11 mouse cellular contexts compared by ENCODE assay signal in the genomic region with DNA sequence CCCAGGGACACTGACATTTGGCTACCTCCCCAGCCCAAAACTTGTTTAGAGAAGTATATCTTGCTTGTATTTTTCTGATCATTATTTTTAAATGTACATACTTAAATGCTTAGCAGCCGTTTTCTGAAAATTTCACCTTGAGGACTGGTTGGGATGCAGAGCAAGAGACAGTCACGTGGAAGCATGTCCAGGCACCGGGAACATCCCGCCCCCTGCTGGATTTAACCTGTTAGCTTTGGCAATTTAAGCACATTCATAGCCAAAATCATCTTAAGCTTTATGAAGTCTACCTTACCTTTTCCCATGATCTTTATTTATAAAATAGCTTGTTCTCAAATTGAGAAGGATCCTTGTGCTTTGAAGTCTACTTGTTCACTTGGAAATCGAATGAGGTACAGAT. TPM values are rescaled to one million over a fixed set of nuclear protein-coding genes. Genes with fewer than 3 reads are reported as not detected.
DNase-seq lines count a peak whose midpoint lies in the region; ATAC-seq and TF ChIP-seq lines count a peak whose summit lies in the region.
"Had no signal": no experiment of that assay in that cellular context is flagged by ENCODE, and none has a peak within 500 bp of the region (broad histone marks: within the 10 kb centered on the region; RNA-seq: fewer than 3 reads in every experiment).

No protein-coding gene starts in this region.

- H3K36me3 ChIP-seq in hindbrain, postnatal 0 days (ENCODE audit: insufficient read depth, low read length), result 0 out of 2 replicates have a peak, but pooled peaks cover 4% of the 10 kb centered on the region
- peaks cover 26% of the 10 kb centered on the region for H3K36me3 ChIP-seq in hindbrain, embryonic 14.5 days (replicated peaks; ENCODE audit: control insufficient read depth, insufficient read depth)
- no peaks in the 10 kb centered on the region for H3K36me3 ChIP-seq in liver, embryonic 14.5 days (replicated peaks; ENCODE audit: control insufficient read depth, insufficient read depth, low read depth)
- peaks cover 33% of the 10 kb centered on the region for H3K36me3 ChIP-seq in liver, embryonic 12.5 days
- peaks cover 4% of the 10 kb centered on the region for H3K36me3 ChIP-seq in ES-Bruce4 (ENCODE audit: control insufficient read depth, insufficient read depth, low read length, poor library complexity, severe bottlenecking)

- no peaks in the 10 kb centered on the region for H3K27me3 ChIP-seq in hindbrain, postnatal 0 days (ENCODE audit: insufficient read depth, low read length)
- H3K27me3 ChIP-seq in hindbrain, embryonic 14.5 days (ENCODE audit: control insufficient read depth, insufficient read depth, low read length), result no peaks in the 10 kb centered on the region
- H3K27me3 ChIP-seq in liver, embryonic 14.5 days (ENCODE audit: control insufficient read depth, insufficient read depth, low read length), result no peaks in the 10 kb centered on the region
- no peaks in the 10 kb centered on the region for H3K27me3 ChIP-seq in liver, embryonic 12.5 days (replicated peaks)
- H3K27me3 ChIP-seq in ES-Bruce4 (ENCODE audit: control insufficient read depth, insufficient read depth, low read length, poor library complexity, severe bottlenecking), result no peaks in the 10 kb centered on the region
- H3K27me3 ChIP-seq: lung, embryonic 15.5 days; midbrain, embryonic 12.5 days had no signal

- ATAC-seq in hindbrain, postnatal 0 days, result no peak
- ATAC-seq in hindbrain, embryonic 14.5 days (ENCODE audit: low FRiP score), result no peak
- ATAC-seq in liver, embryonic 14.5 days (ENCODE audit: insufficient read depth), result no peak
- ATAC-seq in liver, embryonic 12.5 days, result no peak
- ATAC-seq: forebrain, postnatal 0 days; hindbrain, embryonic 16.5 days had no signal

- no peak for DNase-seq in hindbrain, postnatal 0 days (ENCODE audit: low spot score)
- DNase-seq in hindbrain, embryonic 14.5 days (ENCODE audit: low spot score), result no peak
- no peak for DNase-seq in liver, embryonic 14.5 days (ENCODE audit: low read depth in 3 of 3, low spot score in 3 of 3)
- DNase-seq in R1 (ENCODE audit: low read depth, low spot score), result peak; percentile 62
- DNase-seq in neural tube, embryonic 10.5 days (ENCODE audit: extremely low spot score, low spot score), result no peak
- DNase-seq: forebrain, postnatal 0 days had no signal

- TF ChIP-seq CTCF in hindbrain, postnatal 0 days (IDR thresholded peaks at IDR 0.05; ENCODE audit: low read depth), result peak; percentile 22
- peak; percentile 28; the same call in 1 of the 2 replicates for TF ChIP-seq CTCF in liver, embryonic 14.5 days (IDR thresholded peaks at IDR 0.05; ENCODE audit: low read depth)
- peak; percentile 35 for TF ChIP-seq CTCF in ES-Bruce4 (IDR thresholded peaks at IDR 0.05; ENCODE audit: low read depth, low read length)

- no peaks in the 10 kb centered on the region for H3K4me1 ChIP-seq in hindbrain, postnatal 0 days (ENCODE audit: insufficient read depth, low read length)
- no peaks in the 10 kb centered on the region for H3K4me1 ChIP-seq in hindbrain, embryonic 14.5 days (replicated peaks; ENCODE audit: control insufficient read depth, insufficient read depth, low read length)
- no peaks in the 10 kb centered on the region for H3K4me1 ChIP-seq in liver, embryonic 14.5 days (replicated peaks; ENCODE audit: control insufficient read depth in 2 of 2, insufficient read depth in 2 of 2, low read length in 1 of 2)
- no peaks in the 10 kb centered on the region for H3K4me1 ChIP-seq in liver, embryonic 12.5 days
- H3K4me1 ChIP-seq in ES-Bruce4 (ENCODE audit: control insufficient read depth, insufficient read depth, low read length), result no peaks in the 10 kb centered on the region
- H3K4me1 ChIP-seq: lung, embryonic 15.5 days; midbrain, embryonic 12.5 days had no signal

- H3K27ac ChIP-seq in hindbrain, postnatal 0 days, result no peak overlapping the region
- H3K27ac ChIP-seq in hindbrain, embryonic 14.5 days, result no peak overlapping the region
- no peak overlapping the region for H3K27ac ChIP-seq in liver, embryonic 14.5 days
- H3K27ac ChIP-seq in liver, embryonic 12.5 days, result no peak overlapping the region
- no peak overlapping the region for H3K27ac ChIP-seq in ES-Bruce4 (ENCODE audit: insufficient read depth, low read length)
- H3K27ac ChIP-seq: lung, embryonic 15.5 days; midbrain, embryonic 12.5 days had no signal

- no peak for TF ChIP-seq POLR2A in ES-Bruce4 (IDR thresholded peaks at IDR 0.05; ENCODE audit: insufficient read depth, low read length)

- no peaks in the 10 kb centered on the region for H3K9me3 ChIP-seq in hindbrain, postnatal 0 days (ENCODE audit: low read length)
- no peaks in the 10 kb centered on the region for H3K9me3 ChIP-seq in hindbrain, embryonic 14.5 days (ENCODE audit: control insufficient read depth, low read length)
- no peaks in the 10 kb centered on the region for H3K9me3 ChIP-seq in liver, embryonic 14.5 days (ENCODE audit: control insufficient read depth, low read length)
- no peaks in the 10 kb centered on the region for H3K9me3 ChIP-seq in liver, embryonic 12.5 days (replicated peaks)
- H3K9me3 ChIP-seq in ES-Bruce4 (replicated peaks; ENCODE audit: control insufficient read depth, insufficient read depth, low read length, poor library complexity, severe bottlenecking), result no peaks in the 10 kb centered on the region
- H3K9me3 ChIP-seq: lung, embryonic 15.5 days; midbrain, embryonic 12.5 days had no signal

- 76% methylated on average over 5 of the region's 5 CpGs for WGBS in hindbrain, postnatal 0 days
- 84% methylated on average over 5 of the region's 5 CpGs for WGBS in hindbrain, embryonic 14.5 days
- 74% methylated on average over 5 of the region's 5 CpGs for WGBS in liver, embryonic 14.5 days (ENCODE audit: insufficient replicate concordance)
- 81% methylated on average over 5 of the region's 5 CpGs for WGBS in liver, embryonic 12.5 days (ENCODE audit: insufficient replicate concordance)

- no peak overlapping the region for H3K4me3 ChIP-seq in hindbrain, postnatal 0 days (ENCODE audit: low read length)
- H3K4me3 ChIP-seq in hindbrain, embryonic 14.5 days (replicated peaks; ENCODE audit: low read length), result no peak overlapping the region
- H3K4me3 ChIP-seq in liver, embryonic 14.5 days (ENCODE audit: insufficient read depth in 1 of 2, low read depth in 2 of 2, low read length in 2 of 2), result no peak overlapping the region
- no peak overlapping the region for H3K4me3 ChIP-seq in liver, embryonic 12.5 days
- no peak overlapping the region for H3K4me3 ChIP-seq in ES-Bruce4 (ENCODE audit: low read depth, low read length)
- H3K4me3 ChIP-seq: lung, embryonic 15.5 days; midbrain, embryonic 12.5 days had no signal

- H3K4me2 ChIP-seq in hindbrain, postnatal 0 days (ENCODE audit: low read depth, low read length), result no peak overlapping the region
- no peak overlapping the region for H3K4me2 ChIP-seq in hindbrain, embryonic 14.5 days (replicated peaks)
- no peak overlapping the region for H3K4me2 ChIP-seq in liver, embryonic 14.5 days (ENCODE audit: low read depth)
- no peak overlapping the region for H3K4me2 ChIP-seq in liver, embryonic 12.5 days
- H3K4me2 ChIP-seq: lung, embryonic 15.5 days; midbrain, embryonic 12.5 days had no signal

- no peak for TF ChIP-seq EP300 in liver, embryonic 14.5 days (IDR thresholded peaks at IDR 0.05; ENCODE audit: low read depth)
- TF ChIP-seq EP300 in ES-Bruce4 (IDR thresholded peaks at IDR 0.05; ENCODE audit: insufficient read depth, low read depth, low read length), result no peak

- H3K9ac ChIP-seq in hindbrain, postnatal 0 days (replicated peaks; ENCODE audit: low read length), result no peak overlapping the region
- no peak overlapping the region for H3K9ac ChIP-seq in hindbrain, embryonic 14.5 days
- no peak overlapping the region for H3K9ac ChIP-seq in liver, embryonic 14.5 days (replicated peaks)
- H3K9ac ChIP-seq in liver, embryonic 12.5 days, result no peak overlapping the region
- no peak overlapping the region for H3K9ac ChIP-seq in ES-Bruce4 (ENCODE audit: low read depth, poor library complexity, severe bottlenecking)
- H3K9ac ChIP-seq: forebrain, postnatal 0 days; lung, embryonic 15.5 days; midbrain, embryonic 12.5 days had no signal

RNA-seq across cellular contexts. Expression of gene Zc3h15, which starts 25.8 kb away (rescaled TPM):
- 64.8 and 67.1 TPM in 2 replicates for total RNA-seq in hindbrain, postnatal 0 days (2014; rRNA removed)
- 177 and 190 TPM in 2 replicates for polyA plus RNA-seq in hindbrain, postnatal 0 days (2015; fragmentation: Nextera tagmentation; extraction: Ambion mirVana)
- polyA plus RNA-seq in hindbrain, embryonic 14.5 days (2014; fragmentation: Nextera tagmentation; extraction: Ambion mirVana), result 159 and 168 TPM in 2 replicates
- 18.2 and 40.7 TPM in 2 replicates for polyA plus RNA-seq in liver, embryonic 14.5 days (2012; rRNA removed)
- 48.4 and 50.2 TPM in 2 replicates for polyA plus RNA-seq in liver, embryonic 14.5 days (2014; fragmentation: Nextera tagmentation; extraction: Ambion mirVana)
- 82.7 and 94.3 TPM in 2 replicates for polyA plus RNA-seq in liver, embryonic 12.5 days (2016; fragmentation: Nextera tagmentation; extraction: Ambion mirVana)
- 170 and 191 TPM in 2 replicates for polyA plus RNA-seq in ES-Bruce4 (2011; ENCODE audit: insufficient read depth, insufficient read length, low read depth, missing spikeins)

RNA-seq across cellular contexts. Expression of gene Itgav, which starts 54.2 kb away (rescaled TPM):
- total RNA-seq in hindbrain, postnatal 0 days (2014; rRNA removed), result 47.4 and 54.0 TPM in 2 replicates
- polyA plus RNA-seq in hindbrain, postnatal 0 days (2015; fragmentation: Nextera tagmentation; extraction: Ambion mirVana), result 30.8 and 39.4 TPM in 2 replicates
- polyA plus RNA-seq in hindbrain, embryonic 14.5 days (2014; fragmentation: Nextera tagmentation; extraction: Ambion mirVana), result 35.3 and 36.7 TPM in 2 replicates
- 3.1 and 4.1 TPM in 2 replicates for polyA plus RNA-seq in liver, embryonic 14.5 days (2012; rRNA removed)
- 11.2 and 13.1 TPM in 2 replicates for polyA plus RNA-seq in liver, embryonic 14.5 days (2014; fragmentation: Nextera tagmentation; extraction: Ambion mirVana)
- polyA plus RNA-seq in liver, embryonic 12.5 days (2016; fragmentation: Nextera tagmentation; extraction: Ambion mirVana), result 22.7 and 24.5 TPM in 2 replicates
- 54.4 and 55.6 TPM in 2 replicates for polyA plus RNA-seq in ES-Bruce4 (2011; ENCODE audit: insufficient read depth, insufficient read length, low read depth, missing spikeins)
